Mouse (Mus musculus): ENCODE results near the gene Pom121.

- TF ChIP-seq POLR2A (IDR thresholded peaks at IDR 0.05; ENCODE audit: control insufficient read depth, extremely low read depth, insufficient read depth, low read length, poor library complexity) (no peak), CTCF (IDR thresholded peaks at IDR 0.05; ENCODE audit: borderline replicate concordance, control insufficient read depth, extremely low read depth, insufficient read depth, low read length, poor library complexity) (no peak)
These were observed 5.0 kb upstream of the Pom121 start for GRCm38 (mm10) chr5:135399382-135399781.
